Mouse (Mus musculus) lung, adult 2 months (tissue): Measurements from ENCODE around the gene Asb18. TPM values are rescaled to one million over a fixed set of nuclear protein-coding genes. Genes with fewer than 3 reads are reported as not detected.

Source experiments
- DNase-seq: peaks from one replicate; pipeline ENCODE4 v3.0.0; 2022
- H3K4me1 ChIP-seq: fragments of 200-500 bp; 2 replicates; pipeline ENCODE4 v1.6.1; 2011; ENCODE audit warnings: low read length; ENCODE audit not compliant: control insufficient read depth, insufficient read depth
- H3K4me3 ChIP-seq: fragments of 200-500 bp; replicated peaks from 2 replicates; pipeline ENCODE3; 2011; ENCODE audit warnings: low read depth, mild to moderate bottlenecking, control low read depth, low read length; ENCODE audit errors: extremely low read depth
- CTCF ChIP-seq: fragments of 200-500 bp; IDR thresholded peaks from 2 replicates; pipeline ENCODE4 v1.5.1; 2011; ENCODE audit warnings: mild to moderate bottlenecking, low read length, control low read depth; ENCODE audit not compliant: insufficient read depth
- POLR2A ChIP-seq: fragments of 200-500 bp; IDR thresholded peaks from 2 replicates; pipeline ENCODE4 v1.6.1; 2011; ENCODE audit warnings: low read depth, mild to moderate bottlenecking, control low read depth, low read length, borderline replicate concordance; ENCODE audit errors: extremely low read depth
- WGBS: fragments of 180-500 bp; shearing (Covaris S2); methylation state at CpG from one replicate; pipeline ENCODE4 v1.1.7; 2018; 5-methylcytosine and 5-hydroxymethylcytosine counted together
- polyA plus RNA-seq: library from polyadenylated mRNA; depleted of rRNA; stranded (reverse); fragments of >200 nt; gene quantifications from 2 replicates; pipeline ENCODE4 v1.2.3, GENCODE M21; 2012; rRNA removed

The Asb18 gene
- polyA plus RNA-seq, 1 experiment: 1.4 TPM

DNA sequence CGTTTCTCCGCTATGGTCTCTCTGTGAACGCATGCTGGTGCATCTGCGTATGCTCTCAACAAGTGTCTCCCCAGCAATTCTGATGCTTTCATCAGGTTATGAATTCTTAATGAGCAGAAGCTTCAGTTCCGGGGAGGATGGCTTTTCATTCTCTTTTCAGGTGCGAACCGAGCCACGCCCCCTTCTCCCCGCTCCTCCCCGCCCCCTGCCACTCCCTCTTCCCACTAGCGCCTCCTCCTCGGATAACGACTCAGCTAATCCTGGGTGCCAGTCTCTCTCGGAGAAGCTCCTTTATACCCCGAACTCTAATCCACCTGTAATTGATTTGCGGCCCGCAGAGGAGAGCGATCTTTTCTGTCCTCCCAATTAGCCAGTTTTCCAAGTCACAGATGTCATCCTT lies 96.4 kb downstream of the Asb18 start:
- DNase-seq: no peak
- TF ChIP-seq CTCF (no peak), POLR2A (no peak)
- Histone ChIP-seq H3K4me3 (no peak overlapping the region), H3K4me1 (no peaks in the 10 kb centered on the region)
- WGBS: 33% methylated on average over 18 of the region's 18 CpGs

DNA sequence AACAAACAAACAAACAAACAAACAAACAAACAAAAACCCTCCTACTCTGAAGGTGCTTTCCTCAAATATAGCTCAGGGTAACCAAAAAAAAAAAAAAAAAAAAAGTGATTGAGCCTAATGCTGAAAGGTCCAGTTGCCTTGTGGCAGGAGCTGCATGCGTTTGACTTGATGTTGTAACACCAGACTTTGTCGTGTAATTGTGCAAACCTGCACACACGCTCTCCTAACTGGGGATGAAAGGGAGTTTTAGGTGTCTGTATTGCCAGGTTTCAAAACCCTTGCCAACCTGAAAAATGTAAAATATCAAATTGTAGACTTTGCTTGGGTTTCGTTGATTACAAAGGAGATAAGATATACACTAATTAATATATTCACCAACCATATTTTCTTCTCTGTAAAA lies 100.9 kb downstream of the Asb18 start:
- WGBS: 73% methylated on average over 4 of the region's 4 CpGs
- H3K4me1 ChIP-seq: no peaks in the 10 kb centered on the region
- TF ChIP-seq POLR2A: no peak
- TF ChIP-seq CTCF: no peak
- no peak overlapping the region for H3K4me3 ChIP-seq
- no peak for DNase-seq

DNA sequence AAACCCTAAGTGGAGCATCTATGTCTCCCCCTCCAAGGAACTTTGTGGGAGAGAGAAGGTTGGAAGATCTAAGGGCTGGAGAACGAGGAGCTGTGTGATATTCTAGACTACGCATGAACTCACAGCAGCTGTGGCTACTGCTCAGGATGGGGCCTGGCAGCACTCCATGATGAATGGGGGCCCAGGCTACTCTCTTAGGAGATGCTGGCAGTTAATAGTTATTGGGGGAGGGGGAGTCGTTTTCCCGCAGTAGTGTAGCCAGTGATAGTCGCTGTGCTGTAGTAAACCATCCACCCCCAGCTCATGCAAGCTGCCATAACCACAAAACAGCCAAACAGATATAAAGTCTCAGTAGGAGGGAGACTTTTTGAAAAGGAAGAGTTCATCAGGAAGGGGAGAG lies 102.1 kb downstream of the Asb18 start:
- WGBS: 49% methylated on average over 5 of the region's 5 CpGs
- DNase-seq: no peak
- TF ChIP-seq CTCF: no peak
- TF ChIP-seq POLR2A: no peak
- Histone ChIP-seq H3K4me1 (no peaks in the 10 kb centered on the region), H3K4me3 (no peak overlapping the region)

DNA sequence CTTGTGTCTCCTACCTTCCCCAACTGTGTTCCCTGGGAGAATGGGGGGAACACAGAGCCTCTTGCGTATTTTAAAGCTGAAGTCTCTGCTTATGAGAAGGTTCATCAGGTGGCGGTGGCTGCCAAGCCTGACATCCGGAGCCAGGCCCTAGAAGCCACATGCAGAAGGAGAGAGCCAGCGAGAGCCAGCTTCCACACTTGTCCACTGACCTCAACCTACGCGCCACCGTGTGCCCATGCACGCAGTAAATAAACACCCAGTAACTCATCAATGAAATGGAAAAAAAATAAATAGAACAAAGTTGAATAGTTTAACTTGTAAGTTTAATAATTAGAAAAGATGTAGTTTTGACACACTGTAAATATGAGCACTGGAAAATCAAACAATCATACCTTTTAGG lies 104.7 kb downstream of the Asb18 start:
- Histone ChIP-seq H3K4me3 (no peak overlapping the region), H3K4me1 (no peaks in the 10 kb centered on the region)
- no peak for DNase-seq
- TF ChIP-seq CTCF (no peak), POLR2A (no peak)
- 85% methylated on average over 8 of the region's 8 CpGs for WGBS

DNA sequence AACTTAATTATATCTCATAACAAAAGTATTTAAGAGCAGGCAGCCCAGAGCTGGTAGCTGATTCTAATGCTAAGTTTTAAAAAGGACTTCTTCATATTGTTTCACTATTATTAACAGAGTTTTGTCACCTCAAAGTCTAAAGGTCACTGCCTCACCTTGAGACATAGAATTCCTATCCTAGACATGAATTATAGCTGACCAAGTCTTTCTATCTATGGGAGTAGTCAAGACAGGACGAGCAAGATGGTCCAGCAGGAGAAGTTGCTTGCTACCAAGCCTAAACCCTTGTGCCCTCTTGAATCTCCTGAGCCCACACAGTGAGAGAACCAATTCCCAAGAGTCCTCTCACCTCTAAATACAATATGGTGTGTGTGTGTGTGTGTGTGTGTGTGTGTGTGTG lies 111.8 kb downstream of the Asb18 start:
- Histone ChIP-seq H3K4me3 (no peak overlapping the region), H3K4me1 (no peaks in the 10 kb centered on the region)
- TF ChIP-seq POLR2A (no peak), CTCF (no peak)
- 82% methylated on average over 1 of the region's 1 CpGs for WGBS
- DNase-seq: no peak

DNA sequence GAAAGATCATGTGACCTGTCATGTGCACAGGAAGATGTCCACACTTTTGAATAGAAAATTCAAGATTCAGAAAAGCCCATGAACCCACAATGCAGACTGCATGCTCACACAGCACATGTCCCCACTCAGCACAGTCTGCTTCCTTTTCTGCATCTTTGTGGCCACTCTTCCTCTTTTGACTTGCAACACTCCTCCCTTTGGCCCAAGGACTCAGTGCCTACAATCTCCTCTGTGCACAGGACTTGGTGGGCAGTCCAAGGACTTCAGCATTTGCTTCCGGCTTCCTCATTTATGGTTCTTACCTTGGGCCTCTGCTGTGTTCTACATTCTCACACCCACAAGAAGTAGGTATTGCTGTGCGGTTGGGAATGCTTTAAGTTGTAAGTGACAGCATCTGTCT lies 112.2 kb downstream of the Asb18 start:
- TF ChIP-seq POLR2A: no peak
- TF ChIP-seq CTCF: no peak
- DNase-seq: no peak
- H3K4me3 ChIP-seq: no peak overlapping the region
- 78% methylated on average over 2 of the region's 2 CpGs for WGBS
- H3K4me1 ChIP-seq: no peaks in the 10 kb centered on the region

DNA sequence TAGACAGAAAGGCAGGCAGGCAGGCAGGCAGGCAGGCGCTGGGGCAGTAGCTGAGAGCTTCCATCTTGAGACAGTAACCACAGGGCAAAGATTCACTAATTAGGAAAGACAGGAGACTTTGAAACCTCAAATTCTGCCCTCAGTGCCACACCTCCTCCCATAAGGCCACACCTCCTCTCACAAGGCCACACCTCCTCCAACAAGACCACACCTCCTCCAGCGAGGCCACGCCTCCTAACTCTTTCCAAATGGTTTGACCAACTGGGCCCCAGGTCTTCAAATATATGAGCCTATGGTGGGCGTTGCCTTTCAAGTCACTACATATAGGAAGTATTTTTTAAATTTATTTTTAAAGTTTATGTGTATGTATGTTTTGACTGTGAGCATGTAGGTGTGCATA lies 113.1 kb downstream of the Asb18 start:
- DNase-seq: no peak
- no peak overlapping the region for H3K4me3 ChIP-seq
- no peaks in the 10 kb centered on the region for H3K4me1 ChIP-seq
- no peak for TF ChIP-seq CTCF
- TF ChIP-seq POLR2A: no peak
- 81% methylated on average over 4 of the region's 4 CpGs for WGBS

Other genes with a start within 250 kb of the Asb18 start
- 0.06 TPM in 1 of 2 replicates, not detected in the other for gene Gbx2, start 83.5 kb downstream of the Asb18 start, polyA plus RNA-seq
- gene Iqca, start 138.7 kb upstream of the Asb18 start, polyA plus RNA-seq: 3.6 and 4.1 TPM in 2 replicates
- 89.3 and 96.4 TPM in 2 replicates for gene Ackr3, start 189.3 kb upstream of the Asb18 start, polyA plus RNA-seq